Mouse (Mus musculus) thymus, postnatal 10 days (tissue): Measurements from ENCODE around the gene Olfr1028.

Source experiments
- DNase-seq, 2 experiments: peaks; one replicate each; pipeline ENCODE4 v3.0.0; 2021; ENCODE audit warnings: low spot score in 2 of 2

Olfr1028 gene

GRCm38 (mm10) chr2:85950137-85950536, at the start of gene Olfr1028:
Gene Olfr1028, plus strand, starts transcription at chr2:85950437.
- no peak for DNase-seq

DNA sequence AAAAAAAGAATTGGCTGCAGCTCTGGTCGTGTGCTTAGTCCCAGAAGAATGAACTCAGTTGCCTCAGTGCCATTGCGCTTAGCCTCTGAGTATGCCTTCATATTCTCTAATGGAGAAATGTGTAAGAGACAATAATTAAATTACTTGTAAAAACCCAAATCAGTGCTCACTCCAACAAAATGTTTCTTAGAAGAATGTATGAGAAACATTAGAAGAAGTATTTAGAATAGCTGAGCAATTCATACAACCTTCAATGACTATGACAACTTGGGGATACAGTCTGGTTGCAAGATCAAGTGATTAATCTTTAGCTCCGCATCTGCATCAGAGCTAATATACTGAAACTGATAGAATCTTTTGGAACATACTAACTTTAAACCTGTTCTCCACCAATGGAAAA, 45.3 kb upstream of the Olfr1028 start, which contains the start of gene Olfr1024:
TSS of gene Olfr1024 (minus strand) at position 101 of the 400 bp plus-strand sequence.
- no peak for DNase-seq

- DNase-seq: no peak
Measured at GRCm38 (mm10) chr2:85913197-85913596, 37.0 kb upstream of the Olfr1028 start.

GRCm38 (mm10) chr2:85914893-85915292, 35.3 kb upstream of the Olfr1028 start, which contains the start of gene Olfr1025-ps1:
Gene Olfr1025-ps1, plus strand, starts transcription at chr2:85915193.
- no peak for DNase-seq

DNA sequence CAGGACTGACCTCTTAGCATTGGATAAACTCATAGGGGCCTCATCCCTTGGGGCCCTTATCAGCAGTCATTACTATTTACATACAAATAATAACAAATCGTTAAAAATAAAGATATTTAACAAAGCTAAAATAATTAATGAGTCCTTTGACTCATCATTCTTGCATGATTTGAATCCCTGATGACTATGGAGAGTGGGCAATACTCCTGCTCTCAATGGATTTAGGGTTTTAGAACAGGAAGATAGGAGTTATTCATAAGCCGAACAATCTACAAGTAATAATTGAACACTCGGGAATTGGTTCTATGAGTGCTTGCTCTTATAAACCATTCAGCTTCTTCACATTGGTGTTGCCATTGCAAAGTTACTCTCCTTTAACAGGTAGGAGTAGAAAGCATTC, 29.0 kb upstream of the Olfr1028 start, which contains the start of gene Olfr1026:
TSS of gene Olfr1026 (plus strand) at position 301 of the 400 bp plus-strand sequence.
- no peak for DNase-seq

GRCm38 (mm10) chr2:85973595-85973994, 23.4 kb downstream of the Olfr1028 start, which contains the start of gene Olfr1029:
Gene Olfr1029, plus strand, starts transcription at chr2:85973895.
- no peak for DNase-seq

DNA sequence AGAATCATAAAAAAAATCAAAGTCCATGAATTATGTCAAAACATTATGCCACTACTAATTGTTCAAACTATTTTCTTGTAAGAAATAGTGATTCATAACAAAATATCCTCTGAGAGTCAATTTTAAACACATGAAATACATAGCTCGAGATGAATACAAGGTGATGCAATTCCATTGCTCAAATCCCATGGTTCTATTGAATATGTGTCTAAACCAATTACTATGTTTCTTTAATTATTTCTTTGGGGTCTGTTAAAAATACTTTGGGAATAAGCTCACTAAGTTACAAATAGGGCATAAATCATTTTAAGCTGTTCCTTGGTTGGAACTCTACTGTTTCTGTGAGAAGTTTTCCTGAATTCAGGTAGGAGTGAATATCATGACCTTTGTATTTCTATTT, 28.7 kb downstream of the Olfr1028 start, which contains the start of gene Olfr1030:
TSS of gene Olfr1030 (plus strand) at position 301 of the 400 bp plus-strand sequence.
- no peak for DNase-seq

GRCm38 (mm10) chr2:85990004-85990403, 39.8 kb downstream of the Olfr1028 start, which contains the start of gene Olfr1031:
Gene Olfr1031, plus strand, starts transcription at chr2:85990304.
- DNase-seq: no peak
